Mouse (Mus musculus): ENCODE data around the gene C1qtnf6. TPM values are rescaled to one million over a fixed set of nuclear protein-coding genes. Genes with fewer than 3 reads are reported as not detected.

The C1qtnf6 gene
- total and polyA plus RNA-seq, 3 experiments, result 14.1 to 20.8 (median 17.0) TPM

DNA sequence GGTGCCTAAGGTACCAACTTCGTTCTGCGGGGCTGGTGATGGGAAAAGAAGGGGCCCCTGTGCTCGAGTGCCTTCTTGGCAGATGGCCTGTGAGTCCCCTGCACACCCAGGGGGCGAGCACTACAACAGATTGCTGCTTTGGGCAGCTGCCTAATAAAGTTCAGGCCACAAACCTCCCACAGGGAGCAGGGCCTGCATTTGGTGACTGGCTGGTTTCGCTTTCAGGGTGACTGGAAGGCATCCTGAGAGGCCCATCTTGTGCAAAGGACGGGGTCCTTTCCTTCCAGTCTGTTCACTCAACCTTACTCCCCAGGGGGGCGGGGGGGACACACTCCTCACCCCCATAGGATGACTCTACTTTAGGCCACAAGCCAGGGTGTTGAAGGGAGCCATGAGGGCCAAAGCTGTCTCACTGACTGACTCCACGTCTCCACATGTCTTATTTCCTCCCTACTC, 21.1 kb downstream of the C1qtnf6 start:
- 69% methylated on average over 8 of the region's 8 CpGs for WGBS
- Histone ChIP-seq H3K9ac (ENCODE audit: low read depth, low read length) (no peak overlapping the region), H3K36me3 (ENCODE audit: control insufficient read depth, insufficient read depth, low read length) (no peaks in the 10 kb centered on the region), H3K4me1 (ENCODE audit: control insufficient read depth, insufficient read depth, low read length) (peaks cover 4% of the 10 kb centered on the region), H3K4me3 (no peak overlapping the region), H3K27me3 (ENCODE audit: control insufficient read depth, insufficient read depth, low read length) (no peaks in the 10 kb centered on the region), H3K27ac (no peak overlapping the region), H3K79me2 (replicated peaks; ENCODE audit: control insufficient read depth, insufficient read depth, low read length) (no peaks in the 10 kb centered on the region)
- TF ChIP-seq CTCF (IDR thresholded peaks at IDR 0.05) (no peak), EP300 (IDR thresholded peaks at IDR 0.05; ENCODE audit: insufficient read depth, low read depth, low read length) (no peak), POLR2A (IDR thresholded peaks at IDR 0.05; ENCODE audit: insufficient read depth, low read depth, low read length) (no peak)
- DNase-seq, result no peak
- intact Hi-C loops (cut with DNase I), result loop anchor here (2.0 kb wide), 1 partner anchor 61 kb away; no protein-coding TSS in a partner anchor

DNA sequence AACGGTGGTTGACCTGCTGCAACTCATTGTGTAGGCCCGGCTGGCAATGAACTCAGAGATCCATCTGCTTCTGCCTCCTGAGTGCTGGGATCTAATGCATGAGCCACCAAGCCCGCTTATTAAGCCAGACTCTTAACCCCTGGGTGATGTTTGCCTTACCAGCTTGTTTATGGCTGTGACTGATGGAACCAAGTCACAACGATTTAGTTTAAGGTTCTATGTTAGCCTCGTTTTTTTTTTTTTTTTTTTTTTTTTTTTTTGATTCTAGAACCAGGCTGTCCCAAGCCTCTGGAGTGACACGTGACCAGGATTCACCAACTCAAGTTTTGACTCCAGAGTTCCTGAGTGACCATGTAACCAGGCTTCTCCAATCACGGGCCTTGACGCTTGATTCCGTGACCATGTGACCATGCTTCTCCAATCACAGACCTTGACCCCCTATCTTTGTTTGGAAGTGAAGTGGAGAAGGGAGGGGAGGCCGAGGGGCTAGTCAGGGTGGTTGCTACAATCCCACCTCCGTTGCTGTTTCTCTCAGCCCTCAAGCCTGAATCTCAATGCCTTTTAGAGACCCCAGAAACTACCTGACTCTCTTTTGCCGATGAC, 21.8 kb downstream of the C1qtnf6 start:
- Histone ChIP-seq H3K9ac (ENCODE audit: low read depth, low read length) (no peak overlapping the region), H3K79me2 (replicated peaks; ENCODE audit: control insufficient read depth, insufficient read depth, low read length) (no peaks in the 10 kb centered on the region), H3K4me1 (ENCODE audit: control insufficient read depth, insufficient read depth, low read length) (peaks cover under 1% of the 10 kb centered on the region; the same call in 1 of the 2 replicates), H3K4me3 (no peak overlapping the region), H3K36me3 (ENCODE audit: control insufficient read depth, insufficient read depth, low read length) (no peaks in the 10 kb centered on the region), H3K27ac (no peak overlapping the region), H3K27me3 (ENCODE audit: control insufficient read depth, insufficient read depth, low read length) (no peaks in the 10 kb centered on the region)
- DNase-seq, result no peak
- 62% methylated on average over 12 of the region's 12 CpGs for WGBS
- no peak for TF ChIP-seq EP300 (IDR thresholded peaks at IDR 0.05; ENCODE audit: insufficient read depth, low read depth, low read length)
- intact Hi-C loops (cut with DNase I), result no loop called here

DNA sequence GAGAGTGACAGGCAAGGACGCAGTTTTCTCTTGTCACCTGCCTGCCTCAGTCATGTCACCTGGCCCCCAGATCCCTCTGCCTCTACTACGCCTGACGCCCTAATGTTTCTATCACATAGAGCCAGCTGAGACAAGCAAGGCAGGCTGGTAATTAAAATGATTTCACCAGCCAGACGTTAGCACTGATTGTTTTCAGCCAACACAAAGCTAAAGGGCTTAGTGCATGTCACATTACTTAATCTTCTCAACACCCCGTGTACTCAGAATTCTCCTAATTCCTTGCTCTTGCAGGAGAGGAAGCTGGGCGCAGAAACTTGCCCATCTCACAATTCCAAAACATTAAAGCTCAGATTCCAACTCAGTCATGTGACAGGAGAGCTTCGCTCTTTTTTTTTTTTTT, 22.8 kb downstream of the C1qtnf6 start:
- no peak for DNase-seq
- H3K9ac ChIP-seq (ENCODE audit: low read depth, low read length), result no peak overlapping the region
- H3K27ac ChIP-seq, result no peak overlapping the region
- no peak overlapping the region for H3K4me3 ChIP-seq
- no peaks in the 10 kb centered on the region for H3K79me2 ChIP-seq (replicated peaks; ENCODE audit: control insufficient read depth, insufficient read depth, low read length)
- H3K4me1 ChIP-seq (ENCODE audit: control insufficient read depth, insufficient read depth, low read length), result no peaks in the 10 kb centered on the region
- H3K36me3 ChIP-seq (ENCODE audit: control insufficient read depth, insufficient read depth, low read length), result no peaks in the 10 kb centered on the region
- no peaks in the 10 kb centered on the region for H3K27me3 ChIP-seq (ENCODE audit: control insufficient read depth, insufficient read depth, low read length)
- 76% methylated on average over 7 of the region's 7 CpGs for WGBS
- intact Hi-C loops (cut with DNase I), result no loop called here
- TF ChIP-seq EP300 (IDR thresholded peaks at IDR 0.05; ENCODE audit: insufficient read depth, low read depth, low read length), result no peak
- TF ChIP-seq POLR2A (IDR thresholded peaks at IDR 0.05; ENCODE audit: insufficient read depth, low read depth, low read length), result no peak
- TF ChIP-seq CTCF (IDR thresholded peaks at IDR 0.05), result no peak

- H3K4me1 ChIP-seq (ENCODE audit: control insufficient read depth, insufficient read depth, low read length), result no peaks in the 10 kb centered on the region
- WGBS, result 59% methylated on average over 3 of the region's 3 CpGs
- DNase-seq, result no peak
- no peak overlapping the region for H3K27ac ChIP-seq
- TF ChIP-seq CTCF (IDR thresholded peaks at IDR 0.05) (no peak), POLR2A (IDR thresholded peaks at IDR 0.05; ENCODE audit: insufficient read depth, low read depth, low read length) (no peak), EP300 (IDR thresholded peaks at IDR 0.05; ENCODE audit: insufficient read depth, low read depth, low read length) (no peak)
- intact Hi-C loops (cut with DNase I), result no loop called here
- no peaks in the 10 kb centered on the region for H3K36me3 ChIP-seq (ENCODE audit: control insufficient read depth, insufficient read depth, low read length)
- H3K27me3 ChIP-seq (ENCODE audit: control insufficient read depth, insufficient read depth, low read length), result no peaks in the 10 kb centered on the region
- no peak overlapping the region for H3K9ac ChIP-seq (ENCODE audit: low read depth, low read length)
- no peaks in the 10 kb centered on the region for H3K79me2 ChIP-seq (replicated peaks; ENCODE audit: control insufficient read depth, insufficient read depth, low read length)
- H3K4me3 ChIP-seq, result no peak overlapping the region
Observed at GRCm38 (mm10) chr15:78505541-78505940, 25.7 kb downstream of the C1qtnf6 start.

- 90% methylated on average over 5 of the region's 5 CpGs for WGBS
- no peak overlapping the region for H3K4me3 ChIP-seq
- H3K79me2 ChIP-seq (replicated peaks; ENCODE audit: control insufficient read depth, insufficient read depth, low read length), result no peaks in the 10 kb centered on the region
- TF ChIP-seq CTCF (IDR thresholded peaks at IDR 0.05), result no peak
- no peak for TF ChIP-seq EP300 (IDR thresholded peaks at IDR 0.05; ENCODE audit: insufficient read depth, low read depth, low read length)
- no peak for TF ChIP-seq POLR2A (IDR thresholded peaks at IDR 0.05; ENCODE audit: insufficient read depth, low read depth, low read length)
- no peak overlapping the region for H3K27ac ChIP-seq
- no peaks in the 10 kb centered on the region for H3K36me3 ChIP-seq (ENCODE audit: control insufficient read depth, insufficient read depth, low read length)
- intact Hi-C loops (cut with DNase I), result loop anchor here (5.0 kb wide), 1 partner anchor 32 kb away; no protein-coding TSS in a partner anchor
- no peak overlapping the region for H3K9ac ChIP-seq (ENCODE audit: low read depth, low read length)
- no peak for DNase-seq
- H3K27me3 ChIP-seq (ENCODE audit: control insufficient read depth, insufficient read depth, low read length), result no peaks in the 10 kb centered on the region
- no peaks in the 10 kb centered on the region for H3K4me1 ChIP-seq (ENCODE audit: control insufficient read depth, insufficient read depth, low read length)
Observed at GRCm38 (mm10) chr15:78504816-78505215, 26.4 kb downstream of the C1qtnf6 start.

- H3K4me1 ChIP-seq (ENCODE audit: control insufficient read depth, insufficient read depth, low read length), result no peaks in the 10 kb centered on the region
- WGBS, result 88% methylated on average over 1 of the region's 1 CpGs
- H3K36me3 ChIP-seq (ENCODE audit: control insufficient read depth, insufficient read depth, low read length), result no peaks in the 10 kb centered on the region
- no peak overlapping the region for H3K9ac ChIP-seq (ENCODE audit: low read depth, low read length)
- no peaks in the 10 kb centered on the region for H3K79me2 ChIP-seq (replicated peaks; ENCODE audit: control insufficient read depth, insufficient read depth, low read length)
- H3K27me3 ChIP-seq (ENCODE audit: control insufficient read depth, insufficient read depth, low read length), result no peaks in the 10 kb centered on the region
- no peak overlapping the region for H3K4me3 ChIP-seq
- intact Hi-C loops (cut with DNase I), result loop anchor here (5.0 kb wide), 1 partner anchor 33 kb away; no protein-coding TSS in a partner anchor
- H3K27ac ChIP-seq, result no peak overlapping the region
- no peak for DNase-seq
- no peak for TF ChIP-seq POLR2A (IDR thresholded peaks at IDR 0.05; ENCODE audit: insufficient read depth, low read depth, low read length)
- TF ChIP-seq CTCF (IDR thresholded peaks at IDR 0.05), result no peak
- TF ChIP-seq EP300 (IDR thresholded peaks at IDR 0.05; ENCODE audit: insufficient read depth, low read depth, low read length), result no peak
Observed at GRCm38 (mm10) chr15:78504013-78504412, 27.2 kb downstream of the C1qtnf6 start.
